Mouse (Mus musculus): ENCODE measurements around the gene Fads2. TPM values are rescaled to one million over a fixed set of nuclear protein-coding genes. Genes with fewer than 3 reads are reported as not detected.

Fads2 gene
- polyA plus RNA-seq, 1 experiment, result 91.5 TPM

GRCm38 (mm10) chr19:10042232-10042631 is 59.3 kb downstream of the Fads2 start:
- TF ChIP-seq POLR2A (IDR thresholded peaks at IDR 0.05; ENCODE audit: control insufficient read depth, low read depth, low read length) (no peak), CTCF (IDR thresholded peaks at IDR 0.05; ENCODE audit: control insufficient read depth, insufficient read depth, insufficient replicate concordance, low read depth, low read length) (no peak)
- H3K36me3 ChIP-seq (ENCODE audit: control insufficient read depth, insufficient read depth, low read length), result no peaks in the 10 kb centered on the region
- H3K27me3 ChIP-seq (ENCODE audit: control insufficient read depth, insufficient read depth, low read length), result no peaks in the 10 kb centered on the region
- peaks cover 6% of the 10 kb centered on the region for H3K4me1 ChIP-seq (ENCODE audit: control insufficient read depth, insufficient read depth, low read length)
- H3K4me3 ChIP-seq (ENCODE audit: control insufficient read depth, low read depth, low read length), result peak overlapping the region; percentile 0; the same call in 1 of the 2 replicates
- H3K27ac ChIP-seq (ENCODE audit: control insufficient read depth, insufficient read depth, low read depth, low read length), result no peak overlapping the region

- no peak within 1 kb of the TSS for H3K27ac ChIP-seq (ENCODE audit: control insufficient read depth, insufficient read depth, low read depth, low read length)
- peak within 1 kb of the TSS; percentile 81 for H3K4me3 ChIP-seq (ENCODE audit: control insufficient read depth, low read depth, low read length)
- no peaks in the 10 kb centered on the region for H3K36me3 ChIP-seq (ENCODE audit: control insufficient read depth, insufficient read depth, low read length)
- peaks cover 6% of the 10 kb centered on the region for H3K4me1 ChIP-seq (ENCODE audit: control insufficient read depth, insufficient read depth, low read length)
- no peaks in the 10 kb centered on the region for H3K27me3 ChIP-seq (ENCODE audit: control insufficient read depth, insufficient read depth, low read length)
- TF ChIP-seq CTCF (IDR thresholded peaks at IDR 0.05; ENCODE audit: control insufficient read depth, insufficient read depth, insufficient replicate concordance, low read depth, low read length) (no peak), POLR2A (IDR thresholded peaks at IDR 0.05; ENCODE audit: control insufficient read depth, low read depth, low read length) (no peak)
Measured at GRCm38 (mm10) chr19:10041388-10042148, 60.0 kb downstream of the Fads2 start, which contains the start of gene Fads3. Gene Fads3 (plus strand): TSS chr19:10041569.

- Histone ChIP-seq H3K36me3 (ENCODE audit: control insufficient read depth, insufficient read depth, low read length) (no peaks in the 10 kb centered on the region), H3K27me3 (ENCODE audit: control insufficient read depth, insufficient read depth, low read length) (no peaks in the 10 kb centered on the region), H3K4me1 (ENCODE audit: control insufficient read depth, insufficient read depth, low read length) (peaks cover 6% of the 10 kb centered on the region), H3K27ac (ENCODE audit: control insufficient read depth, insufficient read depth, low read depth, low read length) (no peak overlapping the region), H3K4me3 (ENCODE audit: control insufficient read depth, low read depth, low read length) (peak overlapping the region; percentile 81; the same call in 1 of the 2 replicates)
- TF ChIP-seq CTCF (IDR thresholded peaks at IDR 0.05; ENCODE audit: control insufficient read depth, insufficient read depth, insufficient replicate concordance, low read depth, low read length) (no peak), POLR2A (IDR thresholded peaks at IDR 0.05; ENCODE audit: control insufficient read depth, low read depth, low read length) (no peak)
Measured at GRCm38 (mm10) chr19:10040866-10041387, 60.6 kb downstream of the Fads2 start.

GRCm38 (mm10) chr19:10039615-10040014 is 61.9 kb downstream of the Fads2 start:
- Histone ChIP-seq H3K36me3 (ENCODE audit: control insufficient read depth, insufficient read depth, low read length) (no peaks in the 10 kb centered on the region), H3K4me1 (ENCODE audit: control insufficient read depth, insufficient read depth, low read length) (peaks cover 6% of the 10 kb centered on the region), H3K27me3 (ENCODE audit: control insufficient read depth, insufficient read depth, low read length) (no peaks in the 10 kb centered on the region), H3K27ac (ENCODE audit: control insufficient read depth, insufficient read depth, low read depth, low read length) (no peak overlapping the region), H3K4me3 (ENCODE audit: control insufficient read depth, low read depth, low read length) (no peak overlapping the region)
- no peak for TF ChIP-seq POLR2A (IDR thresholded peaks at IDR 0.05; ENCODE audit: control insufficient read depth, low read depth, low read length)
- no peak for TF ChIP-seq CTCF (IDR thresholded peaks at IDR 0.05; ENCODE audit: control insufficient read depth, insufficient read depth, insufficient replicate concordance, low read depth, low read length)

GRCm38 (mm10) chr19:10038910-10039309 is 62.6 kb downstream of the Fads2 start:
- H3K4me3 ChIP-seq (ENCODE audit: control insufficient read depth, low read depth, low read length), result no peak overlapping the region
- H3K36me3 ChIP-seq (ENCODE audit: control insufficient read depth, insufficient read depth, low read length), result no peaks in the 10 kb centered on the region
- TF ChIP-seq CTCF (IDR thresholded peaks at IDR 0.05; ENCODE audit: control insufficient read depth, insufficient read depth, insufficient replicate concordance, low read depth, low read length) (no peak), POLR2A (IDR thresholded peaks at IDR 0.05; ENCODE audit: control insufficient read depth, low read depth, low read length) (no peak)
- H3K27me3 ChIP-seq (ENCODE audit: control insufficient read depth, insufficient read depth, low read length), result no peaks in the 10 kb centered on the region
- H3K4me1 ChIP-seq (ENCODE audit: control insufficient read depth, insufficient read depth, low read length), result peaks cover 6% of the 10 kb centered on the region
- H3K27ac ChIP-seq (ENCODE audit: control insufficient read depth, insufficient read depth, low read depth, low read length), result no peak overlapping the region

GRCm38 (mm10) chr19:10038364-10038763 is 63.2 kb downstream of the Fads2 start:
- Histone ChIP-seq H3K27me3 (ENCODE audit: control insufficient read depth, insufficient read depth, low read length) (no peaks in the 10 kb centered on the region), H3K27ac (ENCODE audit: control insufficient read depth, insufficient read depth, low read depth, low read length) (no peak overlapping the region), H3K36me3 (ENCODE audit: control insufficient read depth, insufficient read depth, low read length) (no peaks in the 10 kb centered on the region), H3K4me1 (ENCODE audit: control insufficient read depth, insufficient read depth, low read length) (peaks cover 6% of the 10 kb centered on the region), H3K4me3 (ENCODE audit: control insufficient read depth, low read depth, low read length) (no peak overlapping the region)
- TF ChIP-seq POLR2A (IDR thresholded peaks at IDR 0.05; ENCODE audit: control insufficient read depth, low read depth, low read length), result no peak
- TF ChIP-seq CTCF (IDR thresholded peaks at IDR 0.05; ENCODE audit: control insufficient read depth, insufficient read depth, insufficient replicate concordance, low read depth, low read length), result no peak

- Histone ChIP-seq H3K27me3 (ENCODE audit: control insufficient read depth, insufficient read depth, low read length) (no peaks in the 10 kb centered on the region), H3K4me3 (ENCODE audit: control insufficient read depth, low read depth, low read length) (no peak overlapping the region), H3K27ac (ENCODE audit: control insufficient read depth, insufficient read depth, low read depth, low read length) (no peak overlapping the region), H3K36me3 (ENCODE audit: control insufficient read depth, insufficient read depth, low read length) (no peaks in the 10 kb centered on the region), H3K4me1 (ENCODE audit: control insufficient read depth, insufficient read depth, low read length) (peaks cover 6% of the 10 kb centered on the region)
- TF ChIP-seq POLR2A (IDR thresholded peaks at IDR 0.05; ENCODE audit: control insufficient read depth, low read depth, low read length) (no peak), CTCF (IDR thresholded peaks at IDR 0.05; ENCODE audit: control insufficient read depth, insufficient read depth, insufficient replicate concordance, low read depth, low read length) (no peak)
Measured at GRCm38 (mm10) chr19:10037534-10037933, 64.0 kb downstream of the Fads2 start.

Data from testis, adult 2 months (tissue).